Mouse (Mus musculus) thymus, adult 18-20 months (tissue): ENCODE measurements around the gene Spag5.
A peak's percentile ranks its signal among the peaks of the same experiment; 100 is the strongest.

ENCODE experiments used
- DNase-seq, 2 experiments: peaks; one replicate each; pipeline ENCODE4 v3.0.0; 2022; ENCODE audit warnings: mixed read lengths in 2 of 2

Gene Spag5

GRCm38 (mm10) chr11:78324000-78324785 lies 22.9 kb downstream of the Spag5 start:
- no peak for DNase-seq

- DNase-seq, result no peak
These were observed 23.6 kb downstream of the Spag5 start for GRCm38 (mm10) chr11:78324965-78325364.

GRCm38 (mm10) chr11:78327215-78327614 lies 25.9 kb downstream of the Spag5 start:
- DNase-seq, result no peak

- DNase-seq, result peak; percentile 90 to 93
These were observed 26.5 kb downstream of the Spag5 start, which contains the start of gene Pigs for GRCm38 (mm10) chr11:78327634-78328511. Pigs (plus strand) TSS chr11:78328415.

GRCm38 (mm10) chr11:78328512-78329056 lies 27.3 kb downstream of the Spag5 start:
- DNase-seq, result no peak

- DNase-seq, result no peak
These were observed 31.3 kb downstream of the Spag5 start for GRCm38 (mm10) chr11:78332676-78333075.

- DNase-seq, result no peak
These were observed 32.7 kb downstream of the Spag5 start for GRCm38 (mm10) chr11:78333992-78334391.

GRCm38 (mm10) chr11:78337040-78337439 lies 35.7 kb downstream of the Spag5 start:
- DNase-seq, result no peak

GRCm38 (mm10) chr11:78341702-78342101 lies 40.4 kb downstream of the Spag5 start:
- DNase-seq, result no peak

GRCm38 (mm10) chr11:78343381-78344327 lies 42.3 kb downstream of the Spag5 start, which contains the start of gene Unc119:
Unc119 (plus strand) TSS chr11:78343482.
- DNase-seq, result peak; percentile 68 to 71

GRCm38 (mm10) chr11:78344328-78344889 lies 43.1 kb downstream of the Spag5 start:
- DNase-seq, result no peak

- DNase-seq, result no peak
These were observed 43.8 kb downstream of the Spag5 start for GRCm38 (mm10) chr11:78344890-78345715.

- peak in 1 of 2 experiments; percentile 54 for DNase-seq
These were observed 44.5 kb downstream of the Spag5 start for GRCm38 (mm10) chr11:78345801-78346200.

GRCm38 (mm10) chr11:78346326-78347069 lies 45.2 kb downstream of the Spag5 start:
- DNase-seq, result no peak

GRCm38 (mm10) chr11:78347070-78347754 lies 45.9 kb downstream of the Spag5 start:
- peak in 1 of 2 experiments; percentile 32 for DNase-seq

- DNase-seq, result no peak
These were observed 46.6 kb downstream of the Spag5 start for GRCm38 (mm10) chr11:78347908-78348307.

GRCm38 (mm10) chr11:78348474-78348873 lies 47.1 kb downstream of the Spag5 start:
- DNase-seq, result no peak

- no peak for DNase-seq
These were observed 48.4 kb downstream of the Spag5 start for GRCm38 (mm10) chr11:78349441-78350358.
